Mouse (Mus musculus) C2C12 (cell line): ENCODE data around the gene Gsto2. TPM values are rescaled to one million over a fixed set of nuclear protein-coding genes. Genes with fewer than 3 reads are reported as not detected.
A peak's percentile ranks its signal among the peaks of the same experiment; 100 is the strongest.

Experiments used
- H3K27me3 ChIP-seq: one replicate; pipeline ENCODE4 v1.6.1; 2011; ENCODE audit not compliant: control insufficient read depth, insufficient read depth, insufficient read length
- H3K36me3 ChIP-seq: one replicate; pipeline ENCODE4 v1.6.1; 2011; ENCODE audit not compliant: control insufficient read depth, insufficient read depth
- H3K4me3 ChIP-seq: one replicate; pipeline ENCODE4 v1.5.1; 2011; ENCODE audit warnings: mild to moderate bottlenecking, control low read depth; ENCODE audit not compliant: poor library complexity, insufficient read depth, severe bottlenecking
- H3K79me2 ChIP-seq: one replicate; pipeline ENCODE4 v1.6.1; 2011; ENCODE audit not compliant: control insufficient read depth, insufficient read depth
- H3K79me3 ChIP-seq: one replicate; pipeline ENCODE4 v1.6.1; 2011; ENCODE audit warnings: low read depth, control low read depth
- H3ac ChIP-seq: one replicate; pipeline ENCODE3; 2011; ENCODE audit warnings: low read depth; ENCODE audit not compliant: control insufficient read depth, insufficient read length
- CEBPB ChIP-seq: IDR thresholded peaks from one replicate; pipeline ENCODE4 v1.6.1; 2011; ENCODE audit warnings: low read depth, mild to moderate bottlenecking, control low read depth, moderate library complexity
- CTCF ChIP-seq: IDR thresholded peaks from one replicate; pipeline ENCODE4 v1.5.1; 2011; ENCODE audit not compliant: control insufficient read depth, insufficient read depth, insufficient read length
- FOSL1 ChIP-seq: IDR thresholded peaks from one replicate; pipeline ENCODE4 v1.8.0; 2011; ENCODE audit warnings: mild to moderate bottlenecking, low read length; ENCODE audit not compliant: poor library complexity, insufficient read depth, severe bottlenecking
- MAX ChIP-seq: IDR thresholded peaks from one replicate; pipeline ENCODE4 v1.6.1; 2011; ENCODE audit warnings: mild to moderate bottlenecking, control low read depth
- MYOD1 ChIP-seq: IDR thresholded peaks from one replicate; pipeline ENCODE4 v1.6.1; 2011; ENCODE audit warnings: low read depth; ENCODE audit not compliant: control insufficient read depth, insufficient read length
- MYOG ChIP-seq: IDR thresholded peaks from one replicate; pipeline ENCODE4 v1.6.1; 2011; ENCODE audit not compliant: control insufficient read depth, insufficient read length; ENCODE audit errors: extremely low read depth
- USF1 ChIP-seq: IDR thresholded peaks from one replicate; pipeline ENCODE4 v1.6.1; 2011; ENCODE audit warnings: low read depth, mild to moderate bottlenecking, control low read depth, moderate library complexity
- polyA plus RNA-seq: library from polyadenylated mRNA; unstranded; fragments of >200 nt; fragmentation: generic; extraction: Trizol; gene quantifications from one replicate; pipeline ENCODE4 v1.2.1, GENCODE M21; 2012; ENCODE audit warnings: missing spikeins

The Gsto2 gene
- polyA plus RNA-seq, 1 experiment, result 2.6 TPM

DNA sequence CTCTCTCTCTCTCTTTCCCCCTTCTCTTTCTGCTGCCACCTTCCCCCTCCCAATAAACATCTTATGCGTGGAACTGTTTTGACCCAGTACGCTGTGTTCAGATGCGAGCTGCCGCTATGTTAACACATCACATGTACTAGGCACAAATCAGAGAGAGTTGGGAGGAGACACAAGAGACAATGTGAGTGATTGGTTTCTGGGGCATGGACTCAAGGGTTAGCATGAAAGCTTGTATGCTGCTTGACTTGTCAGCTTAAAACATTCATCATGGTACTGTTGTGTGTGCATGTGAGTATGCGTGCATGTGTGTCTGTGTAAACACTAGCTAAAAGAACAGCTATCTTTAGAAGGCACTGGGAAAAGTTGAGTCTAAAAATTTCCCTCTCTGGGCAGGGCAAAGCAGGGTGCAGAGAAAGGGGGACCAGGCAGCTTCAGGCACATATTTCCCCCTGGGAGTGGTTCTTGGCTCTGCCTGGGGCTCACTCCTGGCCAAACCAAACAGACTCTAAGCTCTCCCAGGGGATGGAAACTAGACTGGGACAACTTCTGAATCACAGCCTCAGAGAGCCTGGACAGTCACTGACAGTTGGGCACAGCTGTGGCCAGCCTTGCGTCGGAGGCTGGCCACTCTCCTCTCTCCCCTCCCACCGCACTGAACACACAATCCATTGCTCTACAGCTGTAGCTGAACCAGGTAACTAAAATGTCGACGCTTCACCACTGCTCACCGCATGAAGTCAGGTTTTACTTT, 26.4 kb downstream of the Gsto2 start:
- no peak overlapping the region for H3ac ChIP-seq
- H3K79me3 ChIP-seq, result peaks cover 14% of the 10 kb centered on the region
- peaks cover 23% of the 10 kb centered on the region for H3K79me2 ChIP-seq
- H3K36me3 ChIP-seq, result peaks cover 41% of the 10 kb centered on the region
- no peak overlapping the region for H3K4me3 ChIP-seq
- H3K27me3 ChIP-seq, result no peaks in the 10 kb centered on the region
- TF ChIP-seq MYOD1, result peak; percentile 95
- no peak for TF ChIP-seq MYOG
- peak; percentile 58 for TF ChIP-seq MAX
- TF ChIP-seq FOSL1, result no peak
- no peak for TF ChIP-seq CEBPB
- no peak for TF ChIP-seq USF1

DNA sequence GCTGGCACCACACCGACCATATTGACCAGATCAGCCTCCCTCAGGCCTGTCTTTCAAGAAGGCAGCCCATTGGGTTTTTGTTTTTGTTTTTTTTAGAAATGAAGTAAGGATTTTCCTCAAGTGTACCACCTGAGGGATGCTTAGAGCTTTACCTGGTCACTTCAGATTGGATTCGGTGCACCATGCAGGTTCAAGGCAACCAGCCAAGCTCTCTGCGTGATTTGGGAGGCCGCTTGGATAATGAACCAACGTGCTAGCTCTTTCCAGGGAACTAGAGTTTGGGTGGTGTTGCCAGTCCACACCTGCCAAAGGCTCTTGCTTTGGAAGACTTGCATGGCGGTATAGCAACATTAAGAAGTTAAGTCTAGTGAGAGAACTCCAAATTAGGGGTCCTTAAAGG, 27.8 kb downstream of the Gsto2 start:
- Histone ChIP-seq H3K36me3 (peaks cover 54% of the 10 kb centered on the region), H3K79me2 (peaks cover 37% of the 10 kb centered on the region), H3K79me3 (peaks cover 27% of the 10 kb centered on the region), H3K4me3 (no peak overlapping the region), H3ac (no peak overlapping the region), H3K27me3 (no peaks in the 10 kb centered on the region)
- TF ChIP-seq MYOG (no peak), MAX (no peak), CTCF (no peak), FOSL1 (no peak), USF1 (no peak), MYOD1 (no peak), CEBPB (no peak)

DNA sequence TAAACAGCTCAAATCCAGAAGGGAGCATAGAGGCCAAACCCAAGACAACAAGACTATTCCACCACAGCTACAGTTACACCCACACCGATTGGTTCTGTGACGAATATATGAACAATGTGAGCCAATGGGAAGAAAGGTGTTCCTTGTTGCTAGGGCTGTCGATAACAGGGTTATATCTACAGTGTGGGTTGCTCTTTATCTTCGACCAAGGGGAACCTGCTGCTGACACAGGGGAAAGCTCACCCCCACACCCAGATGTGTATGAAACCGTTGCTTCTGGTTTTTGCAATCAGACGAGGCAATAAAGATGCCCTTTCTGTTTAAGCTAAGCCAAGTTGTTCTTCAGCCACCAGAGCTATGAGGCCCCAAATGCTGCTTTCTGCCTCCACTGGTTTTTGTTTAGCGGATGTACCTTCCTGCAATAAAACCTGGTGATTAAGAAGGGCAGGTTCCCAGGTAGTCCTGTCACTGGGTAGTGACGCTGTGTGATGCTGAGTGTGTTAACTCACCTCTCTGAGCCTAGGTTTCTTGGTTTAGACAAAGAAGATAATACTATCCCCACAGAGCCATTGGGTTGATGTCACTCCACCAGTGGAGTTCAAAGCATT, 33.2 kb downstream of the Gsto2 start:
- Histone ChIP-seq H3ac (no peak overlapping the region), H3K79me3 (peaks cover 71% of the 10 kb centered on the region), H3K27me3 (no peaks in the 10 kb centered on the region), H3K4me3 (no peak overlapping the region), H3K36me3 (peaks cover 89% of the 10 kb centered on the region), H3K79me2 (peaks cover 88% of the 10 kb centered on the region)
- no peak for TF ChIP-seq MAX
- TF ChIP-seq MYOD1, result no peak
- no peak for TF ChIP-seq FOSL1
- no peak for TF ChIP-seq CEBPB
- TF ChIP-seq CTCF, result no peak
- TF ChIP-seq USF1, result no peak
- no peak for TF ChIP-seq MYOG

DNA sequence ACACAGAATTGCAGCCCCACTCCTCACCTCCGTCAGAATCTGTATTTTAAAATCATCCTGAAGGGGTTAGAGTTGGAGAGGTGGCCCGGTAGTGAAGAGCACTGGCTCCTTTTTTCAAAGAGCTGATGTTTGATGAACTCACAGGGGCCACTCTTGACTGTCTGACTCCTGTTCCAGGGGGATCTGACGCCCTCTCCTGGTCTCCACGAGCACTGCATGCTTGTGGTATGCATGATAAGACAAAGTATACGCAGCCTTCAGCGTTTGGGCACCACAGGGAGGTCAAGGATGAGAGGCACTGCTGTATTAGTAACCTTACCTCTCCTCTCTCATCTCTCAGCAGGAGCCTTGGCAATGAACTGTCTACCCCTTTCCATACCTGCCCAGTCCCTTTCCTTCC, 34.7 kb downstream of the Gsto2 start:
- peaks cover 88% of the 10 kb centered on the region for H3K36me3 ChIP-seq
- H3K79me3 ChIP-seq, result peaks cover 83% of the 10 kb centered on the region
- peaks cover 100% of the 10 kb centered on the region for H3K79me2 ChIP-seq
- no peak overlapping the region for H3K4me3 ChIP-seq
- TF ChIP-seq MYOD1, result no peak
- no peak for TF ChIP-seq CTCF
- TF ChIP-seq MYOG, result no peak
- no peak for TF ChIP-seq MAX
- no peak for TF ChIP-seq USF1
- no peak for TF ChIP-seq CEBPB
- no peak for TF ChIP-seq FOSL1
- no peak overlapping the region for H3ac ChIP-seq
- H3K27me3 ChIP-seq, result no peaks in the 10 kb centered on the region

DNA sequence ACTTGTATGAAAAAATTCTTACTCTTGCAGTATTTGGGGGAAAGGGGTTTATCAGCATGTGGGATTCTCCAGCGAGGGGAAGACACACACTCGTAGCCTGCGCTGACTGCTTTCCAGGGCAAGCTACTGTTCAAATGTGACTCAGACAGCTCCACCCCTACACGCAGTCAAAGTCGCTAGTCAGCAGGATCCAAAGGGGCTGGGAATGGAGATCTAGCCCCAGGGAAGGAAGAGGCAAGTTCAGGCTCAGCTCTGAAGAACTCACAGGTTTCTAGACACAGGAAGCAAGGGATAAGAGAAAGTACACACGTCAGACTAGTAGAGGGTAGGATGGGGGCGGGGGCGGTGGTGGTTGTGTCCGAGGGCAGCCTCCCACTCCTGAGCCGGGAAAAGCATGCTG, 35.2 kb downstream of the Gsto2 start:
- Histone ChIP-seq H3K79me2 (peaks cover 100% of the 10 kb centered on the region), H3K79me3 (peaks cover 84% of the 10 kb centered on the region), H3ac (no peak overlapping the region), H3K27me3 (no peaks in the 10 kb centered on the region), H3K4me3 (no peak overlapping the region), H3K36me3 (peaks cover 88% of the 10 kb centered on the region)
- TF ChIP-seq MAX (no peak), USF1 (no peak), CTCF (no peak)

DNA sequence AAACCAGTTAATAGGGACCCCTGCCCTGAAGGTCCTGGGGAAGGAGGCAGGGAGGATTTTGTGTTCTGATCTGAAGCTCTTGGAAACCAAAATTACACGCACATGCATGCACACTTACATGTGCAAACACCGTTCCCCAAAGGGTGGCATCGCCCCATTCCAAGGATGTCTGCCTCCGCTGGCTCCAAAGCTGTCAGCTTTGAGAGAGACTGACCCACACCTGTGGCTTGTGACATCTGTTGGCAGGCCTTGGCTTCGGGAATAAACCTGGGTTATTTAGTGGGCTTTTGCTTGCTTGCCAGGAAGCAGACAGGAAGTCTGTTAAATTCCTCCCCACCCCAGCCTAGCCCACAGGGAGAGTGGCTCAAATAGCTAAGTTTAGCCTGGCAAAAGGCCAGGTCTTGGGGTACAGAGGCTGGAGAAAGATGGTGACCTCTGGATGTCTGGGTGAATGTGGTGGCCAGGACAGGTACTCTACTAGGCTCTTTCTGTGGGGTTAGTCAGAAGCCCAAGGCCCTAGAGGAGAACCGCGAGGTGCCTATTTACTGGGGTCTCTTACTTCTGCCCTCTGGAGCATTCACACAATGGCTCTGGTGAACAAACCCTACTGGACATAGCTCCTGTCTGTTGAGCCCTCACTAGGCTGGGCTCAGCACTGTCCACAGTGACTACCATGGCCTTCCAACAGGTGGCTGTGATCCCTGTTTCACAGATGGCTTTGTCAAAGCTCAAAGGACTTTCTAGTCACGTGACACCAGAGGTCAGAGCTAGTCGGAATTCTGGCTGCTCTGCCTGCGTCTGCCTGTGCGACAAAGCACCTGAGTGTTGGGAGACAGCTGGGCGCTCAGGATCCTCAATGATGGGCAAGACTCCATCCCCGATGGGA, 37.2 kb downstream of the Gsto2 start:
- peaks cover 78% of the 10 kb centered on the region for H3K36me3 ChIP-seq
- H3K79me2 ChIP-seq, result peaks cover 97% of the 10 kb centered on the region
- H3K4me3 ChIP-seq, result no peak overlapping the region
- no peaks in the 10 kb centered on the region for H3K27me3 ChIP-seq
- TF ChIP-seq FOSL1, result no peak
- no peak for TF ChIP-seq CEBPB
- TF ChIP-seq MYOG, result no peak
- TF ChIP-seq USF1, result peak; percentile 69
- TF ChIP-seq CTCF, result no peak
- peak; percentile 58 for TF ChIP-seq MYOD1
- no peak for TF ChIP-seq MAX
- no peak overlapping the region for H3ac ChIP-seq
- peaks cover 80% of the 10 kb centered on the region for H3K79me3 ChIP-seq
